Mouse (Mus musculus): ENCODE results near the gene 1700069L16Rik. TPM values are rescaled to one million over a fixed set of nuclear protein-coding genes. Genes with fewer than 3 reads are reported as not detected.

1700069L16Rik gene
- polyA plus RNA-seq, 1 experiment from 2014 or later: not detected

DNA sequence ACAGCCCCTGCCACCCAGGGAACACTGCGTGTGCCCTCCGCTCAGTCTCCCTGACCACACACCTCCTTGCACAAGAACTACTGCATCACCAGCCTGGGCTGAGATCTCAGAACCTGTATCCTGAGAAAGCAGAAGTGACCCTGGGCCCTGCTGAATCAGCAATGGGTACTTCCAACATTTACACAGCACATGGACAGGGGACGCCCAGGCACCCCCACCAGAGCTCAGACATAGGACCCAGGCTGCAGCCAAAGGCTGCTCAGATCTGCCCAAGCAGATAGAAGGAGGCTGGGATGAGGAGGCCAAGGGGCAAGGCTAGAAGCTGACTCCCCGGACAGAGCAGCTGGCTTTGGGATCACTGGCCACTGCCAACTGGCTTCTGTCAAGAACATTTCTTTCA lies 80.1 kb downstream of the 1700069L16Rik start:
- Histone ChIP-seq H3K36me3 (ENCODE audit: control insufficient read depth, insufficient read depth, low read length) (no peaks in the 10 kb centered on the region), H3K4me1 (ENCODE audit: control insufficient read depth, insufficient read depth, low read length) (no peaks in the 10 kb centered on the region), H3K9ac (ENCODE audit: low read length) (no peak overlapping the region), H3K4me3 (ENCODE audit: low read depth, low read length) (no peak overlapping the region), H3K4me2 (no peak overlapping the region), H3K27me3 (ENCODE audit: control insufficient read depth, insufficient read depth, low read length) (no peaks in the 10 kb centered on the region), H3K9me3 (ENCODE audit: control insufficient read depth, low read length) (no peaks in the 10 kb centered on the region), H3K27ac (ENCODE audit: low read depth, low read length) (no peak overlapping the region)
- ATAC-seq (ENCODE audit: low FRiP score) (no peak), DNase-seq (ENCODE audit: low spot score, missing footprints) (no peak)
- WGBS: 90% methylated on average over 4 of the region's 4 CpGs

DNA sequence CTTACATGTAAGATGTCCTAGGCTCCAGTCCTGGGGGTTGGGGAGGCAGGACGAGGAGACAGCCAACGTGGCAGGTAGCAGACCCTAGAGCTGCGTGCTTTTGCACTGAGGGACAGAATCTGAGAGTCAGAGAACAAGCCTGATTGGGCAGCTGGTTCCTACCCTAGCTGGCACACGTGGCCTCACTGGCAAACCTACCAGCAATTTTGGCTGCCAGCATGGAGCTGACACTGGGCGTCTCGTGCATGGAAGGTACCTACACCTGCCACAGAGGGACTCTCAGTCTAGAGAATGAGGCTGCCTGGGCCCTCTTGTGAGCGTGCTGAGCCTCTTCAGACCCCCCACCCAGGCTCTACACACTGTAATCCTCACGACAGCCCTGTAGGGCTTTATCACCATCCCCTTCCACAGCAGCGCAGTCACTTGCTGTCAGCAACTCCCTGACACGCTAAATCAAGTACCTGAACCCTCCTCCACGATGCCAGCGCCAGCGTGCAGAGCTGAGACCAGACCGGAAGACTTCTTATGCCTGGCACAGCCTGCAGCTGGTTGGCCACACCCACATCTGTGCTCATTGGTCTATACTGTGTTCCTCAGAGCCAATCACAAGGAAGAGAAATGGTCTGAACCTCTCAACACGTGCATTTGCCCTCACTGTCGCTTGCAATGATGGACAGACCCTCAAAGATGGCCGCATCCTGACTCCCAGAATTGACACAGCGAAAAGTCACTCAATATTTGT lies 81.3 kb downstream of the 1700069L16Rik start:
- H3K9ac ChIP-seq (ENCODE audit: low read length): 0 out of 2 replicates have a peak overlapping the region, but pooled peaks have one; percentile 4
- DNase-seq (ENCODE audit: low spot score, missing footprints) (no peak), ATAC-seq (ENCODE audit: low FRiP score) (peak; percentile 88)
- no peaks in the 10 kb centered on the region for H3K4me1 ChIP-seq (ENCODE audit: control insufficient read depth, insufficient read depth, low read length)
- no peaks in the 10 kb centered on the region for H3K36me3 ChIP-seq (ENCODE audit: control insufficient read depth, insufficient read depth, low read length)
- no peaks in the 10 kb centered on the region for H3K27me3 ChIP-seq (ENCODE audit: control insufficient read depth, insufficient read depth, low read length)
- H3K9me3 ChIP-seq (ENCODE audit: control insufficient read depth, low read length): no peaks in the 10 kb centered on the region
- H3K4me3 ChIP-seq (ENCODE audit: low read depth, low read length): no peak overlapping the region
- H3K4me2 ChIP-seq: peak overlapping the region; percentile 14; the same call in 1 of the 2 replicates
- H3K27ac ChIP-seq (ENCODE audit: low read depth, low read length): no peak overlapping the region
- WGBS: 58% methylated on average over 18 of the region's 18 CpGs

Other genes with a start within 250 kb of the 1700069L16Rik start
- gene Wscd2, start 234.4 kb downstream of the 1700069L16Rik start, polyA plus RNA-seq (2014; fragmentation: Nextera tagmentation; extraction: Ambion mirVana): 8.0 and 9.1 TPM in 2 replicates
- gene Cmklr1, start 74.3 kb downstream of the 1700069L16Rik start, polyA plus RNA-seq (2014; fragmentation: Nextera tagmentation; extraction: Ambion mirVana): 0.98 and 2.2 TPM in 2 replicates
- gene Ficd, start 11.0 kb upstream of the 1700069L16Rik start, polyA plus RNA-seq (2014; fragmentation: Nextera tagmentation; extraction: Ambion mirVana): 3.3 TPM in 2 replicates
- 49.6 and 55.2 TPM in 2 replicates for gene Sart3, start 47.7 kb upstream of the 1700069L16Rik start, polyA plus RNA-seq (2014; fragmentation: Nextera tagmentation; extraction: Ambion mirVana)
- gene Iscu, start 48.0 kb upstream of the 1700069L16Rik start, polyA plus RNA-seq (2014; fragmentation: Nextera tagmentation; extraction: Ambion mirVana): 117 and 121 TPM in 2 replicates
- 9.9 and 10.9 TPM in 2 replicates for gene Tmem119, start 75.7 kb upstream of the 1700069L16Rik start, polyA plus RNA-seq (2014; fragmentation: Nextera tagmentation; extraction: Ambion mirVana)
- 1.3 TPM in 2 replicates for gene Selplg, start 107.9 kb upstream of the 1700069L16Rik start, polyA plus RNA-seq (2014; fragmentation: Nextera tagmentation; extraction: Ambion mirVana)
- 201 and 205 TPM in 2 replicates for gene Coro1c, start 184.0 kb upstream of the 1700069L16Rik start, polyA plus RNA-seq (2014; fragmentation: Nextera tagmentation; extraction: Ambion mirVana)

Data from midbrain, embryonic 11.5 days (tissue).